Mouse (Mus musculus) ES-Bruce4 (cell line): ENCODE measurements around the gene Supt20.

Experiments
- CTCF ChIP-seq: IDR thresholded peaks from one replicate; pipeline ENCODE4 v1.8.1; 2011; ENCODE audit warnings: low read depth, low read length
- EP300 ChIP-seq: IDR thresholded peaks from 2 replicates; pipeline ENCODE4 v1.6.1; 2011; ENCODE audit warnings: low read depth, low read length; ENCODE audit not compliant: insufficient read depth
- POLR2A ChIP-seq: IDR thresholded peaks from one replicate; pipeline ENCODE4 v1.8.1; 2011; ENCODE audit warnings: low read length; ENCODE audit not compliant: insufficient read depth

DNA sequence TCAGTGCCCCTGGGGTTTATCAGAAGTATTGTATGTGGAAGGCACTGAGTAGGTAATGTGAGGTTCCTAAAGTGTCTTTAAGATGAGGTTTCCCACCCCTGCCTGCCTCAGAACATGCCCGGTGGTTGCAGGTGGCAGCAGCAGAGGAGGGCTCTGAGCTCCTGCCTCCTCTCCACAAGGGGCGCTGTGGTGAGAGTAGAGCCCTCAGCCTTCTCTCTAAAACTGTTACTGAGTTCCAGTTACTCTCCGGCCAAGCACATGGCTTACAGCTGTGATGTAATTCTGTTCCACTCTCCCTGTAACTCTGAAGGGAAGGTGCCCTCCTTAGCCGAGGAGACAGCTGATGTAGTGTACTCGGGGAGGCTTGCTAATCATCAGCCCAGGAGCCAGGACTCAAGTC is 53.2 kb downstream of the Supt20 start:
- TF ChIP-seq CTCF = peak; percentile 69
- no peak for TF ChIP-seq POLR2A
- no peak for TF ChIP-seq EP300
